Mouse (Mus musculus) limb, embryonic 15.5 days (tissue): ENCODE results near the gene Zfp322a. TPM values are rescaled to one million over a fixed set of nuclear protein-coding genes. Genes with fewer than 3 reads are reported as not detected.
"Not testable (repeated sequence)": the region's sequence is repeated elsewhere in the genome, so short reads cannot be mapped to it uniquely, and the experiment has no call there.

Experiments
- ATAC-seq: fragments of 200-750 bp; cut with Nextera tagmentation; 2 replicates; pipeline ENCODE4 v1.8.0; 2017; ENCODE audit warnings: low read depth, moderate TSS enrichment; ENCODE audit not compliant: insufficient number of reproducible peaks, low FRiP score, low TSS enrichment
- H3K27ac ChIP-seq: fragments of 300-500 bp; sonication (generic); 2 replicates; pipeline ENCODE4 v1.5.1; 2015; ENCODE audit warnings: moderate library complexity, mild to moderate bottlenecking, inconsistent platforms
- H3K27me3 ChIP-seq: fragments of 300-500 bp; sonication (generic); 2 replicates; pipeline ENCODE4 v1.6.1; 2015; ENCODE audit warnings: inconsistent platforms
- H3K36me3 ChIP-seq: fragments of 300-500 bp; sonication (generic); 2 replicates; pipeline ENCODE4 v1.6.1; 2015; ENCODE audit warnings: inconsistent platforms
- H3K4me1 ChIP-seq: fragments of 300-500 bp; sonication (generic); 2 replicates; pipeline ENCODE4 v1.6.1; 2015; ENCODE audit warnings: inconsistent platforms
- H3K4me2 ChIP-seq: fragments of 300-500 bp; sonication (generic); 2 replicates; pipeline ENCODE4 v1.6.1; 2015; ENCODE audit warnings: mild to moderate bottlenecking, inconsistent platforms
- H3K4me3 ChIP-seq: fragments of 300-500 bp; sonication (generic); 2 replicates; pipeline ENCODE4 v1.5.1; 2015; ENCODE audit warnings: mild to moderate bottlenecking, inconsistent platforms
- H3K9ac ChIP-seq: fragments of 300-500 bp; sonication (generic); 2 replicates; pipeline ENCODE4 v1.6.1; 2015; ENCODE audit warnings: inconsistent platforms
- H3K9me3 ChIP-seq: fragments of 300-500 bp; sonication (generic); 2 replicates; pipeline ENCODE4 v1.6.1; 2016; ENCODE audit warnings: inconsistent platforms
- WGBS: fragments of 180-500 bp; shearing (Covaris S2); methylation state at CpG from one replicate; pipeline ENCODE4 v1.1.7; 2015; 5-methylcytosine and 5-hydroxymethylcytosine counted together
- polyA plus RNA-seq: library from polyadenylated mRNA; unstranded; fragments of >200 nt; fragmentation: Nextera tagmentation; extraction: Ambion mirVana; gene quantifications from 2 replicates; pipeline ENCODE4 v1.2.1, GENCODE M21; 2015

The Zfp322a gene
- polyA plus RNA-seq, 1 experiment from 2014 or later, result 44.2 TPM

GRCm38 (mm10) chr13:23396246-23396703 lies 27.3 kb upstream of the Zfp322a start:
- no peak for ATAC-seq
- Histone ChIP-seq H3K36me3 (no peaks in the 10 kb centered on the region), H3K27me3 (peaks cover 44% of the 10 kb centered on the region), H3K4me3 (peak overlapping the region; percentile 44), H3K4me1 (peaks cover 10% of the 10 kb centered on the region), H3K27ac (no peak overlapping the region), H3K9ac (no peak overlapping the region), H3K9me3 (no peaks in the 10 kb centered on the region), H3K4me2 (peak overlapping the region; percentile 74)
- under 1% methylated on average over 31 of the region's 31 CpGs for WGBS

- Histone ChIP-seq H3K9me3 (no peaks in the 10 kb centered on the region), H3K27me3 (peaks cover 44% of the 10 kb centered on the region), H3K9ac (no peak overlapping the region), H3K4me2 (peak overlapping the region; percentile 74), H3K27ac (no peak overlapping the region), H3K4me1 (peaks cover 10% of the 10 kb centered on the region), H3K4me3 (peak overlapping the region; percentile 44), H3K36me3 (no peaks in the 10 kb centered on the region)
- WGBS, result 2% methylated on average over 43 of the region's 43 CpGs
- no peak for ATAC-seq
These were observed 26.6 kb upstream of the Zfp322a start for GRCm38 (mm10) chr13:23395301-23396245.

- Histone ChIP-seq H3K4me2 (no peak overlapping the region), H3K9me3 (no peaks in the 10 kb centered on the region), H3K9ac (no peak overlapping the region), H3K36me3 (no peaks in the 10 kb centered on the region), H3K27ac (no peak overlapping the region), H3K4me1 (no peaks in the 10 kb centered on the region), H3K27me3 (no peaks in the 10 kb centered on the region), H3K4me3 (no peak overlapping the region)
- ATAC-seq, result no peak
- WGBS, result 65% methylated on average over 1 of the region's 1 CpGs
These were observed 18.5 kb upstream of the Zfp322a start for GRCm38 (mm10) chr13:23387548-23387947.

- H3K9me3 ChIP-seq, result no peaks in the 10 kb centered on the region
- 59% methylated on average over 1 of the region's 1 CpGs for WGBS
- no peaks in the 10 kb centered on the region for H3K36me3 ChIP-seq
- no peak overlapping the region for H3K9ac ChIP-seq
- no peak for ATAC-seq
- no peak overlapping the region for H3K4me2 ChIP-seq
- no peak overlapping the region for H3K27ac ChIP-seq
- no peak overlapping the region for H3K4me3 ChIP-seq
- no peaks in the 10 kb centered on the region for H3K4me1 ChIP-seq
- no peaks in the 10 kb centered on the region for H3K27me3 ChIP-seq
These were observed 14.1 kb upstream of the Zfp322a start for GRCm38 (mm10) chr13:23383127-23383526.

- H3K9ac ChIP-seq, result no peak overlapping the region
- no peak for ATAC-seq
- 66% methylated on average over 1 of the region's 1 CpGs for WGBS
- no peak overlapping the region for H3K4me2 ChIP-seq
- no peaks in the 10 kb centered on the region for H3K9me3 ChIP-seq
- H3K27ac ChIP-seq, result no peak overlapping the region
- no peaks in the 10 kb centered on the region for H3K27me3 ChIP-seq
- H3K4me3 ChIP-seq, result no peak overlapping the region
- peaks cover 9% of the 10 kb centered on the region for H3K4me1 ChIP-seq
- no peaks in the 10 kb centered on the region for H3K36me3 ChIP-seq
These were observed 3.4 kb upstream of the Zfp322a start for GRCm38 (mm10) chr13:23372433-23372832.

GRCm38 (mm10) chr13:23370075-23370474 lies 1.1 kb upstream of the Zfp322a start:
- Histone ChIP-seq H3K9ac (no peak overlapping the region), H3K27me3 (no peaks in the 10 kb centered on the region), H3K9me3 (no peaks in the 10 kb centered on the region), H3K4me3 (0 out of 2 replicates have a peak overlapping the region, but pooled peaks have one; percentile 82), H3K27ac (no peak overlapping the region), H3K4me1 (peaks cover 18% of the 10 kb centered on the region), H3K4me2 (no peak overlapping the region), H3K36me3 (no peaks in the 10 kb centered on the region)
- WGBS, result 95% methylated on average over 4 of the region's 4 CpGs
- ATAC-seq, result no peak

- ATAC-seq, result 0 out of 2 replicates have a peak, but pooled peaks have one; percentile 3
- Histone ChIP-seq H3K36me3 (no peaks in the 10 kb centered on the region; the same call in 1 of the 2 replicates), H3K4me2 (peak overlapping the region; percentile 54), H3K4me3 (peak overlapping the region; percentile 82), H3K27ac (peak overlapping the region; percentile 97), H3K4me1 (peaks cover 18% of the 10 kb centered on the region), H3K9ac (peak overlapping the region; percentile 72), H3K27me3 (no peaks in the 10 kb centered on the region), H3K9me3 (no peaks in the 10 kb centered on the region)
- under 1% methylated on average over 10 of the region's 10 CpGs for WGBS
These were observed 385 bp upstream of the Zfp322a start for GRCm38 (mm10) chr13:23369421-23369765.

- Histone ChIP-seq H3K4me1 (peaks cover 1% of the 10 kb centered on the region; the same call in 1 of the 2 replicates), H3K4me3 (no peak overlapping the region), H3K27ac (no peak overlapping the region), H3K27me3 (no peaks in the 10 kb centered on the region), H3K36me3 (peaks cover 55% of the 10 kb centered on the region), H3K4me2 (no peak overlapping the region), H3K9me3 (no peaks in the 10 kb centered on the region), H3K9ac (no peak overlapping the region)
- no peak for ATAC-seq
- 78% methylated on average over 4 of the region's 4 CpGs for WGBS
These were observed 7.5 kb downstream of the Zfp322a start for GRCm38 (mm10) chr13:23361536-23361935.

- 92% methylated on average over 5 of the region's 5 CpGs for WGBS
- not testable (repeated sequence) for ATAC-seq, H3K4me1 ChIP-seq, H3K27ac ChIP-seq, H3K9ac ChIP-seq, H3K4me3 ChIP-seq, H3K4me2 ChIP-seq, H3K9me3 ChIP-seq, H3K27me3 ChIP-seq
- H3K36me3 ChIP-seq, result peaks cover 48% of the 10 kb centered on the region
These were observed 14.5 kb downstream of the Zfp322a start for GRCm38 (mm10) chr13:23354541-23354940.

- Histone ChIP-seq H3K4me3 (no peak overlapping the region), H3K9me3 (no peaks in the 10 kb centered on the region), H3K27me3 (peaks cover 29% of the 10 kb centered on the region), H3K4me2 (no peak overlapping the region), H3K9ac (no peak overlapping the region), H3K4me1 (peaks cover 11% of the 10 kb centered on the region), H3K36me3 (no peaks in the 10 kb centered on the region), H3K27ac (no peak overlapping the region)
- 8% methylated on average over 18 of the region's 18 CpGs for WGBS
- no peak for ATAC-seq
These were observed 51.6 kb downstream of the Zfp322a start for GRCm38 (mm10) chr13:23317305-23317889.

GRCm38 (mm10) chr13:23312909-23313669 lies 55.9 kb downstream of the Zfp322a start:
- Histone ChIP-seq H3K4me2 (peak overlapping the region; percentile 61), H3K27me3 (peaks cover 64% of the 10 kb centered on the region), H3K27ac (no peak overlapping the region), H3K36me3 (no peaks in the 10 kb centered on the region), H3K4me1 (peaks cover 16% of the 10 kb centered on the region), H3K4me3 (peak overlapping the region; percentile 36), H3K9me3 (no peaks in the 10 kb centered on the region), H3K9ac (no peak overlapping the region)
- ATAC-seq, result no peak
- under 1% methylated on average over 42 of the region's 42 CpGs for WGBS
